Mouse (Mus musculus) midbrain, embryonic 10.5 days (tissue): Measurements from ENCODE around the gene Ibsp. TPM values are rescaled to one million over a fixed set of nuclear protein-coding genes. Genes with fewer than 3 reads are reported as not detected.

Source experiments
- DNase-seq: peaks from one replicate; pipeline ENCODE4 v3.0.0-alpha.2; 2017; ENCODE audit warnings: low spot score
- H3K27ac ChIP-seq: fragments of 300-500 bp; sonication (generic); replicated peaks from 2 replicates; pipeline ENCODE4 v1.5.1; 2016; ENCODE audit warnings: mild to moderate bottlenecking
- H3K27me3 ChIP-seq: fragments of 300-500 bp; sonication (generic); 2 replicates; pipeline ENCODE4 v1.6.1; 2016; ENCODE audit warnings: low read depth, mild to moderate bottlenecking; ENCODE audit not compliant: poor library complexity, severe bottlenecking
- H3K36me3 ChIP-seq: fragments of 300-500 bp; sonication (generic); 2 replicates; pipeline ENCODE4 v1.6.1; 2016; ENCODE audit warnings: mild to moderate bottlenecking, moderate library complexity
- H3K4me1 ChIP-seq: fragments of 300-500 bp; sonication (generic); 2 replicates; pipeline ENCODE4 v1.6.1; 2016
- H3K4me3 ChIP-seq: fragments of 300-500 bp; sonication (generic); 2 replicates; pipeline ENCODE4 v1.5.1; 2016; ENCODE audit warnings: mild to moderate bottlenecking, moderate library complexity
- H3K9me3 ChIP-seq: fragments of 300-500 bp; sonication (generic); replicated peaks from 2 replicates; pipeline ENCODE4 v1.6.1; 2016; ENCODE audit warnings: mild to moderate bottlenecking
- WGBS: fragments of 180-500 bp; shearing (Covaris S2); methylation state at CpG from one replicate; pipeline ENCODE4 v1.1.7; 2016; 5-methylcytosine and 5-hydroxymethylcytosine counted together
- polyA plus RNA-seq: library from polyadenylated mRNA; unstranded; fragments of >200 nt; fragmentation: Nextera tagmentation; extraction: Ambion mirVana; gene quantifications from 2 replicates; pipeline ENCODE4 v1.2.1, GENCODE M21; 2016

Gene Ibsp
- polyA plus RNA-seq, result 0.05 and 0.12 TPM in 2 replicates

GRCm38 (mm10) chr5:104298994-104299393 is at the start of gene Ibsp:
Gene Ibsp, plus strand, starts transcription at chr5:104299171.
- H3K36me3 ChIP-seq, result no peaks in the 10 kb centered on the region
- no peaks in the 10 kb centered on the region for H3K4me1 ChIP-seq
- no peak for DNase-seq
- no peak within 1 kb of the TSS for H3K27ac ChIP-seq
- H3K27me3 ChIP-seq, result no peaks in the 10 kb centered on the region
- no peaks in the 10 kb centered on the region for H3K9me3 ChIP-seq
- 67% methylated on average over 6 of the region's 6 CpGs for WGBS
- no peak within 1 kb of the TSS for H3K4me3 ChIP-seq

GRCm38 (mm10) chr5:104251811-104252210 is 47.2 kb upstream of the Ibsp start:
- no peaks in the 10 kb centered on the region for H3K4me1 ChIP-seq
- 94% methylated on average over 5 of the region's 5 CpGs for WGBS

GRCm38 (mm10) chr5:104256585-104256984 is 42.4 kb upstream of the Ibsp start:
- Histone ChIP-seq H3K9me3 (no peaks in the 10 kb centered on the region), H3K4me1 (no peaks in the 10 kb centered on the region), H3K27me3 (no peaks in the 10 kb centered on the region), H3K36me3 (no peaks in the 10 kb centered on the region), H3K27ac (no peak overlapping the region), H3K4me3 (no peak overlapping the region)
- DNase-seq, result no peak
- WGBS, result 83% methylated on average over 3 of the region's 3 CpGs

More at GRCm38 (mm10) chr5:104251811-104252210, 47.2 kb upstream of the Ibsp start:
- Histone ChIP-seq H3K36me3 (no peaks in the 10 kb centered on the region), H3K4me3 (no peak overlapping the region), H3K27me3 (no peaks in the 10 kb centered on the region), H3K27ac (no peak overlapping the region), H3K9me3 (no peaks in the 10 kb centered on the region)
- DNase-seq, result no peak

- Histone ChIP-seq H3K4me3 (no peak overlapping the region), H3K27me3 (no peaks in the 10 kb centered on the region), H3K4me1 (no peaks in the 10 kb centered on the region), H3K27ac (no peak overlapping the region), H3K9me3 (no peaks in the 10 kb centered on the region), H3K36me3 (no peaks in the 10 kb centered on the region)
- 79% methylated on average over 4 of the region's 4 CpGs for WGBS
- DNase-seq, result no peak
These were observed 37.0 kb upstream of the Ibsp start for GRCm38 (mm10) chr5:104261908-104262461.

- Histone ChIP-seq H3K27me3 (no peaks in the 10 kb centered on the region), H3K4me1 (no peaks in the 10 kb centered on the region), H3K36me3 (no peaks in the 10 kb centered on the region), H3K9me3 (no peaks in the 10 kb centered on the region), H3K27ac (no peak overlapping the region), H3K4me3 (no peak overlapping the region)
- no peak for DNase-seq
- 86% methylated on average over 13 of the region's 13 CpGs for WGBS
These were observed 35.8 kb upstream of the Ibsp start for GRCm38 (mm10) chr5:104263014-104263776.

GRCm38 (mm10) chr5:104294201-104294600 is 4.8 kb upstream of the Ibsp start:
- no peaks in the 10 kb centered on the region for H3K36me3 ChIP-seq
- WGBS, result 82% methylated on average over 6 of the region's 6 CpGs
- H3K4me3 ChIP-seq, result no peak overlapping the region
- no peak for DNase-seq
- H3K9me3 ChIP-seq, result no peaks in the 10 kb centered on the region
- H3K4me1 ChIP-seq, result no peaks in the 10 kb centered on the region
- no peaks in the 10 kb centered on the region for H3K27me3 ChIP-seq
- no peak overlapping the region for H3K27ac ChIP-seq

GRCm38 (mm10) chr5:104314073-104314472 is 15.1 kb downstream of the Ibsp start:
- Histone ChIP-seq H3K27me3 (no peaks in the 10 kb centered on the region), H3K27ac (no peak overlapping the region), H3K9me3 (no peaks in the 10 kb centered on the region), H3K36me3 (no peaks in the 10 kb centered on the region), H3K4me3 (no peak overlapping the region), H3K4me1 (no peaks in the 10 kb centered on the region)
- no peak for DNase-seq
- 67% methylated on average over 1 of the region's 1 CpGs for WGBS

GRCm38 (mm10) chr5:104325029-104325428 is 26.1 kb downstream of the Ibsp start, which contains the start of gene Mepe:
Gene Mepe, plus strand, starts transcription at chr5:104325329.
- Histone ChIP-seq H3K4me3 (no peak within 1 kb of the TSS), H3K27me3 (no peaks in the 10 kb centered on the region), H3K9me3 (no peaks in the 10 kb centered on the region), H3K4me1 (no peaks in the 10 kb centered on the region), H3K36me3 (no peaks in the 10 kb centered on the region), H3K27ac (no peak within 1 kb of the TSS)
- DNase-seq, result no peak
- 91% methylated on average over 6 of the region's 6 CpGs for WGBS

- Histone ChIP-seq H3K4me1 (no peaks in the 10 kb centered on the region), H3K9me3 (no peaks in the 10 kb centered on the region), H3K4me3 (no peak overlapping the region), H3K36me3 (no peaks in the 10 kb centered on the region), H3K27ac (no peak overlapping the region), H3K27me3 (no peaks in the 10 kb centered on the region)
- no peak for DNase-seq
- WGBS, result 78% methylated on average over 4 of the region's 4 CpGs
These were observed 27.9 kb downstream of the Ibsp start for GRCm38 (mm10) chr5:104326884-104327283.

- no peaks in the 10 kb centered on the region for H3K9me3 ChIP-seq
- H3K36me3 ChIP-seq, result no peaks in the 10 kb centered on the region
- H3K27me3 ChIP-seq, result no peaks in the 10 kb centered on the region
- no peak overlapping the region for H3K4me3 ChIP-seq
- H3K27ac ChIP-seq, result no peak overlapping the region
- DNase-seq, result no peak
- 85% methylated on average over 8 of the region's 8 CpGs for WGBS
- H3K4me1 ChIP-seq, result no peaks in the 10 kb centered on the region
These were observed 28.4 kb downstream of the Ibsp start for GRCm38 (mm10) chr5:104327389-104327788.

GRCm38 (mm10) chr5:104327876-104328275 is 28.9 kb downstream of the Ibsp start:
- no peaks in the 10 kb centered on the region for H3K36me3 ChIP-seq
- no peaks in the 10 kb centered on the region for H3K27me3 ChIP-seq
- no peak for DNase-seq
- no peaks in the 10 kb centered on the region for H3K9me3 ChIP-seq
- no peaks in the 10 kb centered on the region for H3K4me1 ChIP-seq
- H3K4me3 ChIP-seq, result no peak overlapping the region
- no peak overlapping the region for H3K27ac ChIP-seq

- no peak overlapping the region for H3K4me3 ChIP-seq
- 86% methylated on average over 4 of the region's 4 CpGs for WGBS
- DNase-seq, result no peak
These were observed 29.4 kb downstream of the Ibsp start for GRCm38 (mm10) chr5:104328317-104328850.

GRCm38 (mm10) chr5:104329381-104329780 is 30.4 kb downstream of the Ibsp start:
- H3K27me3 ChIP-seq, result no peaks in the 10 kb centered on the region
- no peaks in the 10 kb centered on the region for H3K36me3 ChIP-seq
- no peak overlapping the region for H3K4me3 ChIP-seq
- 86% methylated on average over 5 of the region's 5 CpGs for WGBS
- no peaks in the 10 kb centered on the region for H3K9me3 ChIP-seq
- H3K27ac ChIP-seq, result no peak overlapping the region
- DNase-seq, result no peak
- H3K4me1 ChIP-seq, result no peaks in the 10 kb centered on the region

More at GRCm38 (mm10) chr5:104328317-104328850, 29.4 kb downstream of the Ibsp start:
- Histone ChIP-seq H3K36me3 (no peaks in the 10 kb centered on the region), H3K27me3 (no peaks in the 10 kb centered on the region), H3K27ac (no peak overlapping the region), H3K4me1 (no peaks in the 10 kb centered on the region), H3K9me3 (no peaks in the 10 kb centered on the region)
